In genomic region chr7:112428158-112428535, GRCm38 (mm10) we compare ENCODE assay signal across 8 mouse cellular contexts. TPM values are rescaled to one million over a fixed set of nuclear protein-coding genes. Genes with fewer than 3 reads are reported as not detected.
DNase-seq lines count a peak whose midpoint lies in the region; ATAC-seq lines count a peak whose summit lies in the region.

No protein-coding gene starts in this region.

- peak overlapping the region; percentile 75 for H3K4me3 ChIP-seq in hindbrain, embryonic 11.5 days (ENCODE audit: low read depth, low read length)
- H3K4me3 ChIP-seq in lung, embryonic 16.5 days (ENCODE audit: low read length) = peak overlapping the region; percentile 84

- H3K27me3 ChIP-seq in hindbrain, embryonic 11.5 days (ENCODE audit: control insufficient read depth, insufficient read depth, low read length) = no peaks in the 10 kb centered on the region
- no peaks in the 10 kb centered on the region for H3K27me3 ChIP-seq in lung, embryonic 16.5 days (ENCODE audit: control insufficient read depth, insufficient read depth, low read depth, low read length)

- 1% methylated on average over 22 of the region's 22 CpGs for whole genome bisulfite sequencing in hindbrain, embryonic 11.5 days
- 0% methylated on average over 22 of the region's 22 CpGs for WGBS in lung, embryonic 16.5 days

- H3K9me3 ChIP-seq in hindbrain, embryonic 11.5 days (ENCODE audit: control insufficient read depth, low read length) = no peaks in the 10 kb centered on the region
- H3K9me3 ChIP-seq in lung, embryonic 16.5 days (ENCODE audit: control insufficient read depth, low read length) = no peaks in the 10 kb centered on the region

- H3K27ac ChIP-seq in hindbrain, embryonic 11.5 days (ENCODE audit: low read depth, low read length) = peak overlapping the region; percentile 84
- H3K27ac ChIP-seq in lung, embryonic 16.5 days (ENCODE audit: low read length) = peak overlapping the region; percentile 100

- DNase-seq in NIH3T3 (ENCODE audit: low read depth) = peak; percentile 94
- DNase-seq in cerebellum, adult 9-11 months = peak; percentile 80
- peak; percentile 58 to 59 for DNase-seq in frontal cortex, postnatal 14 days (ENCODE audit: low spot score in 2 of 2)
- DNase-seq in hindbrain, embryonic 11.5 days (ENCODE audit: low spot score) = peak; percentile 79
- DNase-seq in layer of hippocampus, postnatal 10 days (ENCODE audit: low spot score in 2 of 2) = peak; percentile 74 to 80
- peak; percentile 86 for DNase-seq in retina, postnatal 1 day
- DNase-seq in natural killer cell, adult 2 months (ENCODE audit: low spot score in 2 of 2) = no peak

- H3K4me2 ChIP-seq in hindbrain, embryonic 11.5 days (replicated peaks; ENCODE audit: low read depth, low read length) = peak overlapping the region; percentile 83
- peak overlapping the region; percentile 76 for H3K4me2 ChIP-seq in lung, embryonic 16.5 days (ENCODE audit: low read depth, low read length)

- H3K36me3 ChIP-seq in hindbrain, embryonic 11.5 days (ENCODE audit: control insufficient read depth, insufficient read depth, low read length) = no peaks in the 10 kb centered on the region
- no peaks in the 10 kb centered on the region for H3K36me3 ChIP-seq in lung, embryonic 16.5 days (ENCODE audit: control insufficient read depth, insufficient read depth, low read length)

- peak overlapping the region; percentile 88 for H3K9ac ChIP-seq in hindbrain, embryonic 11.5 days (ENCODE audit: low read depth, low read length)
- peak overlapping the region; percentile 100 for H3K9ac ChIP-seq in lung, embryonic 16.5 days (ENCODE audit: low read length)

- peak; percentile 89 for ATAC-seq in hindbrain, embryonic 11.5 days (ENCODE audit: low FRiP score)
- peak; percentile 96 for ATAC-seq in lung, embryonic 16.5 days (ENCODE audit: low read depth)

- 0 out of 2 replicates have a peak, but pooled peaks cover 2% of the 10 kb centered on the region for H3K4me1 ChIP-seq in hindbrain, embryonic 11.5 days (replicated peaks; ENCODE audit: control insufficient read depth, insufficient read depth, low read length)
- peaks cover 14% of the 10 kb centered on the region for H3K4me1 ChIP-seq in lung, embryonic 16.5 days (replicated peaks; ENCODE audit: control insufficient read depth, insufficient read depth, low read length)

RNA-seq across cellular contexts. Expression of gene Parva, which starts 0.8 kb away (rescaled TPM):
- 47.2 TPM in 2 replicates for polyA plus RNA-seq in hindbrain, embryonic 11.5 days (2014; fragmentation: Nextera tagmentation; extraction: Ambion mirVana)
- total RNA-seq in layer of hippocampus, postnatal 10 days (2021) = 10 to 100 TPM; 50.9 to 56.0 TPM
- 113 and 115 TPM in 2 replicates for polyA plus RNA-seq in lung, embryonic 16.5 days (2015; fragmentation: Nextera tagmentation; extraction: Ambion mirVana)

Comparison
In these comparisons a context has a peak if more than half of its experiments do, and no peak if none do; other contexts are left out.
1. DNase-seq: peak in NIH3T3 (single experiment), cerebellum, adult 9-11 months (single experiment), frontal cortex, postnatal 14 days (2 of 2), hindbrain, embryonic 11.5 days (single experiment), layer of hippocampus, postnatal 10 days (2 of 2) and retina, postnatal 1 day (single experiment); none in natural killer cell, adult 2 months (0 of 2).